Comparison of ENCODE assay signal across 7 mouse cellular contexts in genomic region chr1:88806960-88807359, GRCm38 (mm10).
DNase-seq lines count a peak whose midpoint lies in the region; ATAC-seq and TF ChIP-seq lines count a peak whose summit lies in the region.

No protein-coding gene starts in this region.

- peaks cover 10 to 11% of the 10 kb centered on the region in 2 experiments for H3K4me1 ChIP-seq in ES-E14 (ENCODE audit: control insufficient read depth in 2 of 2, insufficient read depth in 2 of 2, low read length in 2 of 2, poor library complexity in 1 of 2)
- H3K4me1 ChIP-seq in forebrain, embryonic 13.5 days, result peaks cover 3% of the 10 kb centered on the region; the same call in 1 of the 2 replicates

- H3K4me2 ChIP-seq in forebrain, embryonic 13.5 days, result no peak overlapping the region

- in situ Hi-C loops in ES-E14 (cut with MboI; ENCODE audit: low sequenced_read_pairs in 2 of 2, unreplicated experiment in 2 of 2), result no loop called here

- no peaks in the 10 kb centered on the region for H3K9me3 ChIP-seq in ES-E14 (ENCODE audit: control insufficient read depth, insufficient read depth, low read depth, low read length)
- H3K9me3 ChIP-seq in forebrain, embryonic 13.5 days (replicated peaks), result peaks cover 5% of the 10 kb centered on the region; the same call in 1 of the 2 replicates

- H3K27ac ChIP-seq in ES-E14 (ENCODE audit: insufficient read depth, low read depth, low read length, poor library complexity, severe bottlenecking), result no peak overlapping the region
- H3K27ac ChIP-seq in forebrain, embryonic 13.5 days, result no peak overlapping the region

- no peak overlapping the region for H3K4me3 ChIP-seq in ES-E14 (ENCODE audit: insufficient read depth in 1 of 2, low read depth in 1 of 2, low read length in 2 of 2, poor library complexity in 1 of 2, severe bottlenecking in 1 of 2)
- no peak overlapping the region for H3K4me3 ChIP-seq in forebrain, embryonic 13.5 days

- H3K36me3 ChIP-seq in ES-E14 (ENCODE audit: control insufficient read depth, insufficient read depth, low read length, poor library complexity, severe bottlenecking), result no peaks in the 10 kb centered on the region
- H3K36me3 ChIP-seq in forebrain, embryonic 13.5 days (ENCODE audit: poor library complexity, severe bottlenecking), result no peaks in the 10 kb centered on the region

- WGBS in forebrain, embryonic 13.5 days, result 62% methylated on average over 6 of the region's 6 CpGs

- DNase-seq in left cerebral cortex, adult 18-20 months (ENCODE audit: low spot score in 2 of 2), result peak; percentile 8 to 53
- DNase-seq in left cerebral cortex, adult 8-10 months (ENCODE audit: low spot score in 2 of 2), result no peak
- peak; percentile 51 for DNase-seq in ES-E14 (ENCODE audit: low read depth, low spot score)
- DNase-seq in adrenal gland, postnatal 14 days, result peak; percentile 73
- peak; percentile 16 for DNase-seq in induced T-regulatory cell, adult 2 months (ENCODE audit: low read depth)
- DNase-seq in lung, postnatal 36 days, result peak; percentile 48

- no peaks in the 10 kb centered on the region for H3K27me3 ChIP-seq in forebrain, embryonic 13.5 days

- ATAC-seq in forebrain, embryonic 13.5 days, result no peak

- H3K9ac ChIP-seq in ES-E14 (ENCODE audit: insufficient read depth, low read depth, low read length, poor library complexity, severe bottlenecking), result no peak overlapping the region
- H3K9ac ChIP-seq in forebrain, embryonic 13.5 days, result no peak overlapping the region

TF ChIP-seq in ES-E14, 5 proteins besides CTCF, POLR2A, EP300 and RAD21:
- TF ChIP-seq CHD2 (IDR thresholded peaks at IDR 0.05; ENCODE audit: low read depth, low read length), result no peak
- no peak for TF ChIP-seq ZNF384 (IDR thresholded peaks at IDR 0.05; ENCODE audit: low read depth, low read length)
- TF ChIP-seq MAFK (IDR thresholded peaks at IDR 0.05; ENCODE audit: insufficient read depth, low read depth, low read length), result no peak
- no peak for TF ChIP-seq HCFC1 (IDR thresholded peaks at IDR 0.05; ENCODE audit: borderline replicate concordance, insufficient read depth, low read length)
- no peak for TF ChIP-seq ZC3H11A (IDR thresholded peaks at IDR 0.05; ENCODE audit: borderline replicate concordance, low read depth, low read length)

Comparison
In these comparisons a context has a peak if more than half of its experiments do, and no peak if none do; other contexts are left out.
1. DNase-seq: peak in left cerebral cortex, adult 18-20 months (2 of 2), ES-E14 (single experiment), adrenal gland, postnatal 14 days (single experiment), induced T-regulatory cell, adult 2 months (single experiment) and lung, postnatal 36 days (single experiment); none in left cerebral cortex, adult 8-10 months (0 of 2).